Mouse (Mus musculus) testis, postnatal 10 days (tissue): Measurements from ENCODE around the gene Qrfp.

Experiments
- DNase-seq: peaks from one replicate; pipeline ENCODE4 v3.0.0; 2021; ENCODE audit warnings: low spot score

Gene Qrfp

DNA sequence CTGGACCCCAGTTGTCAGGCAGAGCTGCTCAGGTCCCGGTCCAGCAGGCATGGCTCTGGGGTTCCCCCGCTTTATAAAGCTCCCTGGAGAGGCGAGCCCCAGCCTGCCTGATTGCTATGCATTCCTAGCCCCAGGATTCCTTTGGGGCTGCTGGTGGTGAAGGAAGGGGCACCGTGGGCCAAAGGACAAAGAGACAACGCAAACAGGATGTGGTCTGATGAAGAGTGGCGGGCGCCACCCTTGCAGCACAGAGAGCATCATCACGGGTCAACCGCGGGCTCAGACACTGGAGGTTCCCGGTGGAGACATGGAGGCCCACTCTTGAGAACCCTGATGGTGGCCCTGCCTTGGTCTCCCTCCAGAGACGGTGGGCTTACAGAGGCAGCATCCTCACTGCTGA lies at the start of gene Qrfp:
TSS of gene Qrfp (minus strand) at position 137 of the 400 bp plus-strand sequence.
- DNase-seq: no peak

DNA sequence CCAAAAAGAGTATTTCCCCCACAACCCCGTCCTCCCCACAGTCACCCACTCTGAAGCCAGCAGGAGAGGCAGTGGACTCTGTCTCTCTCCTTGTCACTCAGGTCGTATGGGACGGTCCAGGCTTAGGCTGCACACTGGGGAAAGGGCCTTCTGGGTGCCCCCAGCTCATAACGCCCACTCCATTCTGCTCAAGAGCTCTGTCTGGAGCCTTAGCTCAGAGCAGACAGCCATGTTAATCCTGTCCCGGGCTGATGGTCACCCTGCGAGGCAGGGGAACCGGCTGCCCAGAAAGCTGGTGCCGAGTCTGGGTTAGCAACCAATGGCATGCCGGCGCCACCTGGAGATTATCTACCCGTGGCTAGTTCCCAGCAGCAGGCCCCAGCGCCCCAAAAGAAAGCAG lies 48.1 kb upstream of the Qrfp start:
- no peak for DNase-seq

DNA sequence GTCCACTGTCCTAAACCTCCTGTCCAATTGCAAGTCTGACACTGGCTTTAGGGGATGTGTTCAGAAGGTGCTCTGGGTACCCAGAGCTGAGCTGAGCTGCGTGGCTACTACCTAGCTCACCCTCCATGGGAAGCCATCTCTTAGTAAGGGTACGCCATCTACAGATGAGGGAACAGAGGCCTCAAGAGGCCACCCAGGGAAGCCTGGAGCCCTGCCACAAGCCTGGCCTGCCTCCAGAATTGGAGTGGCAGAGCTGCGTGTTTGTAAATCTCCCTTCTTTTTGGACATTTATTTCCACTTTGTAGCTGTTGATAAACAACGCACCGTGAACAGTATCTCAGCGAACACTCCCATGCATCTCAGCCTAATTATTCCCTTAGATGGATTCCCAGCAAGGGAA lies 46.8 kb upstream of the Qrfp start:
- no peak for DNase-seq

DNA sequence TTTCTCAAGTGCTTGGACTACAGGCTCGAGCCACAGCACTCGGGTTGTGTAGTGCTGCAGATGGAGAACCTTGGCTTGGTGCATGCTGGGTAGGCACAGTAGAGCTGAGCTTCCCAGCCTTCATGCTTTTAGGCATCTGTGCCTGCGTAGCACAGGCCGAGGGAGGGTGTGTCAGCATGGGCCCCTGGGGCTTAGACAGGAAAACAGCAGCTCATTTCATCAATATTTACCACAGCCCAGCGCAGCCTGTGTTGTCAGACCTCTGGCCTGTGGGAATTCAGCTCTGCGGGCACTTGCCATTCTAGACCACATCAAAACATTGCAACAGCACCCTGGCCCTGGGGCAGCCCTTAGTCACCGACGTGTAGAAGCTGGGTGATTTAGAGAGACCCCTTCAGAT lies 45.6 kb upstream of the Qrfp start:
- DNase-seq: no peak

GRCm38 (mm10) chr2:31850141-31850540 lies 39.8 kb upstream of the Qrfp start:
- no peak for DNase-seq

GRCm38 (mm10) chr2:31847908-31848307 lies 37.5 kb upstream of the Qrfp start:
- no peak for DNase-seq

- DNase-seq: no peak
Measured at GRCm38 (mm10) chr2:31846692-31847660, 36.6 kb upstream of the Qrfp start.

DNA sequence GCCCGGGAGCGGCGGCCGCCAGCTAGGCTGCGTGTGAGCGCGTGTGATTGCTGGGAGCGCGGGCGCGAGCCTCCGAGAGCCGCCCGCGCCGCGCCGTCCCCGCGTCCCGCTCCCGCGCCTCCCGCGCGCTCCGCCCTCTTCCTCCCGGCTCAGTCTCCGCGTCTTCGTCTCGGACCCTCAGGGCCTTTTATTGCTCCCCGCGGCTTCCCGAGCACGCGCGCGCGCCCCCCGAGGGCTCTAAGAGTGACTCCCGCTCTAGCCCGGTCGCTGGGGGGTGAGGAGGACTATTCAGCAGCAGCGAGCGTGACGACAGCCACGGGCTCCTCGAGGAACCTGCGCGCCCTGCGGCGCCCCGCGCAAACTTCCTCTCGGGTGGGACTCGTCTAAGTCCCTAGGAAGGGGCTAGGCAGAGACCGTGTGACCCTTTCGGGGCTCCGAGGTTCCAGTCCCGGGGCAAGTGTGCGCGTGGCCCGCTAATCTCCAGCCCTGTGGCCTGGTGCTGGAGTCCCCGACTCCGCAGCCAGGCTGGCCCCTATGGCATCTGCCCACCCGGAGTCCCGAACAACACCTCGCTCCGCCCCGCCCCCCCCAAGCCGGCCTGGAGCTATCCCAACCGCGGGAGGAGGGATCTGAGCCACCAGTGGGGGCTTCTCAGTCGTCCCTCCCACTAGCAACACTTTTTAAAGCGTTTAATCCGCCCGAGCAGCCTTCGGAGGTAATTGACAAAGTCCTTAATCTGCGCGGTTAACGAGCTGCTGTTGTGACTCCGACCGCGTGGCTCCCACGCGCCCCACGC lies 35.7 kb upstream of the Qrfp start, which contains the start of gene Fibcd1:
TSS of gene Fibcd1 (minus strand) at position 110 of the 796 bp plus-strand sequence.
- peak; percentile 59 for DNase-seq

- no peak for DNase-seq
Measured at GRCm38 (mm10) chr2:31845512-31845895, 35.1 kb upstream of the Qrfp start.

DNA sequence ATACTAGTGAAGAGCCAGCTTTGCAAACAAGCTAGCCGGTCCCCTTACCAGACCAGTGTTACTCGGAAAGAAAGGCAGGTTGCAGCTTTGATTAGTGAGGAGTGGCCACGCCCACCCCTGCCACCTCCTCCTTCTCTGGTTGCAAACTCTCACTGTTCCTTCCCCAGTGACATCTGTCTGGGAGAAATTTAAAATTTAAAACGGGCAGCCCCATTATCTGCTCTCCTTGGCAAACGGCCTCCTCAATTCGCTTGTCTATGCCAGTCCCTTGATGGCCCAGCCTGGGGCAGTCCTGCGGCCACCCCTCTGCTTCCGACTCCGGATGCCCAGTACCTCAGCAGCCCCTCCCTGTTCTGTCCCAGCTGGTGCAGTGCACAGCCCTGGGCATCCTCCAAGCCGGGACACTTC lies 34.4 kb upstream of the Qrfp start:
- no peak for DNase-seq

GRCm38 (mm10) chr2:31838868-31839267 lies 28.5 kb upstream of the Qrfp start:
- DNase-seq: no peak

GRCm38 (mm10) chr2:31836985-31837384 lies 26.6 kb upstream of the Qrfp start:
- no peak for DNase-seq

- no peak for DNase-seq
Measured at GRCm38 (mm10) chr2:31836091-31836490, 25.7 kb upstream of the Qrfp start.

GRCm38 (mm10) chr2:31828311-31828825 lies 18.0 kb upstream of the Qrfp start:
- no peak for DNase-seq

GRCm38 (mm10) chr2:31827877-31828276 lies 17.5 kb upstream of the Qrfp start:
- peak; percentile 71 for DNase-seq

DNA sequence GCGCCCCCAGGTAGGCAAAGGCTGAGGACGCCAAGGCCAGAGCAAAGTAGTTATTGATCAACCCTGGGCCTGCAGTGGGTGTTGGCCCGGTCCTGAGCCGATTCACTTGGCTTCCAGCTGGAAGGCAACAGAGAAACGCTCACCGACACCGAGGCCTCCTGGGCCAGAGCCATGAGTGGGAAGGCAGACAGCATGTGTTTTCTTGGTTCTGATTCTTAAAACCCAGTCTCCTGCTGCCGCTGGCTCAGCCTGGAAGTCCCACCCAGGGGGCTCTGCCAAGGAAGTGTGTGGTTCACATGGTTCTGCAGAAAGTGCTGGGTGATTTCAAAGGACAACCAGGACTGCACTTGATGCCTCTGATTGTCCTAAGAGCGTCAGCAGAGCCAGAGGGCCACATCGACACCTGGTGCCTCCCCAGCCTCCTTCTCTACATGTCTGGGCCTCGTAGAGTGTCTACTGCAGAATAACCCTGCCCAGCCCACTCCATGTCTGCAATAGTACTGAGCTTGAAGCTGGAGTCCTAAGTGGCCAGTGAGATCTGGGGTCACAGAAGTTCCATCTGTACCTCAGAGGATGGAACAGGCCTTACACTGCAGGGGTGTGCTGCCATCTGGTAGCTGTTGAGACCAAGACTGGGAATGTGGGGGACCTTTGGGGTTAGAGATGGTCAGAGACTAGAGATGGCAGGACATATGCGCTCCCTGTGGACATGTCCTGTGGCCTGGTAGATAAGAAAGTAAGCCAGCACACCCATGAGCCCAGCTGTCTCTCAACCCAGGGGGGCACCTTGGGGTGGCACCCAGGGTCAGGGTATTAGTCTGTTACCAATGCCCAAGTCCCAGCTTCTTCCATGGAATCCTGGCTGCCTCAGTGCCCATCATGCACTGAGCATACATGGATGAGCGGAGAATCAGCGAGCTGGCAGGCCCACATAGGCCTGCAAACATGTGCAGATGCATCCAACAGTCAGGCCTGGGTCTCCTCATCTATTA lies 16.0 kb upstream of the Qrfp start:
- DNase-seq: no peak

DNA sequence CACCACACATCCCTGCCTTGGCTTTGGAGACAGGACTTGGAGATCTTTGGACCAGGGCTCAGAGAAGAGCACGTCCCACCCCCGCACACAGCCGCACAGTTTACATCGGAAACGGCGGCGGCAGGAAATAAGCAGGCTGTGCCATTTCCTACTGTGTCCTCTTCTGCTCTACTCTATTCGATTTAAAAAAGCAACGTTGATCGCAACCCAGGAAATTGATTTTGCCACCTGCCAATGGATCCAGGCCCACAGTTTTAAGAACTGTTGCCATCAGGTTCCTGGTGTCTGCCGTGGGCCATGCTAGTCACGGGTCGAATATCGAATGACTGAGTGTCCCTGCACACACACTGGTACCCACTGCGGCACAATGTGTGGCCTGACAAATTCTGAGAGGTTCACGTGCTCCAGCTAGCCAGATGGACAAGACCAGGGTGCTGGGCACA lies 15.1 kb upstream of the Qrfp start:
- DNase-seq: no peak

DNA sequence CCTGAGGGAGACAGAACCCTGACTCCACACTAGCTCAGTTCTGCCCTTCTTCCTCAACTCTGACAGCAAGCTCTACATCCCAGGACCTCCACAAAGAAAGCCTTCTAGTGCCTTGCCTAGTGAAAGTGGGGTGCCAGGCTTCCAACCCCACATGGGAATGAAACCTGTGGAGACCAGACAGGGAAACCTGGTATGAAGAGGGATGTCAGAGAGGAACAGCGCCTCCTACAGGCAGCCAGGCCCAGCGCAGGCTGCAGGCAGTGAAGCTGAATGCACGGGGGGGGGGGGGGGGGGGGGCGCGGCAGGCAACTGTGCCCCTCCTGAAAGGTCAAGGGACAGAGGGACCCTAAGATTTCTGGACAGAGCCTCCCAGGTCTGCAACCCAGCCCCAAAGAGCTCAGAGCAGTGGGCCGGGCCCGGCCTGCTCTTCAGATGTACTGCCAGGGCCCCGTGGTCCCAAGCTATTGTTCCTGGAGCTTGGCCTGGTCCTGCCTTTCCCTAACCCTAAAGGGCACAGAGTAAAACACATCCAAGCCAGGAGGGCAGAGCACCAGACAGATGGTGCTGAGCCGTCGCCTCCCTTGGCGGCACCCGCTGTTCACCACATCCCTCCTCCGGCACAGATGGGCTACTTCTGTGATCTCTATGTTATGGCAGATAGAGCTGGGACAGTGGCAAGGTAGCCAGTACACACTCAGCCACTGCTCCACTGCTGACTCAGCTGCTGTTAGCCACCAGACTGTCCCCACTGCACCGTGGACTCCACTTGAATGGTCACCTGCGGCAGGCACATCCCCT lies 13.8 kb upstream of the Qrfp start:
- peak; percentile 73 for DNase-seq

GRCm38 (mm10) chr2:31822524-31823371 lies 12.4 kb upstream of the Qrfp start:
- DNase-seq: no peak

- peak; percentile 78 for DNase-seq
Measured at GRCm38 (mm10) chr2:31815367-31815766, 5.0 kb upstream of the Qrfp start.
